Mouse (Mus musculus): Measurements from ENCODE around the gene Ppp1r12b. TPM values are rescaled to one million over a fixed set of nuclear protein-coding genes. Genes with fewer than 3 reads are reported as not detected.

The Ppp1r12b gene
- polyA plus RNA-seq (2016; fragmentation: Nextera tagmentation; extraction: Ambion mirVana) = 5.8 and 6.5 TPM in 2 replicates

GRCm38 (mm10) chr1:134955637-134956176 lies at the start of gene Ppp1r12b:
Gene Ppp1r12b, minus strand, starts transcription at chr1:134955942.
- H3K4me3 ChIP-seq = peak within 1 kb of the TSS; percentile 87
- no peaks in the 10 kb centered on the region for H3K9me3 ChIP-seq
- under 1% methylated on average over 39 of the region's 39 CpGs for WGBS
- peaks cover 3% of the 10 kb centered on the region; the same call in 1 of the 2 replicates for H3K36me3 ChIP-seq (replicated peaks)
- no peaks in the 10 kb centered on the region; the same call in 1 of the 2 replicates for H3K27me3 ChIP-seq (ENCODE audit: poor library complexity, severe bottlenecking)
- H3K4me1 ChIP-seq = peaks cover 22% of the 10 kb centered on the region
- peak; percentile 93 for DNase-seq (ENCODE audit: extremely low spot score, low spot score)
- peak within 1 kb of the TSS; percentile 94 for H3K27ac ChIP-seq

- Histone ChIP-seq H3K4me1 (peaks cover 10% of the 10 kb centered on the region), H3K36me3 (replicated peaks) (no peaks in the 10 kb centered on the region), H3K27me3 (ENCODE audit: poor library complexity, severe bottlenecking) (no peaks in the 10 kb centered on the region; the same call in 1 of the 2 replicates), H3K9me3 (no peaks in the 10 kb centered on the region), H3K27ac (no peak overlapping the region), H3K4me3 (no peak overlapping the region)
- DNase-seq (ENCODE audit: extremely low spot score, low spot score) = no peak
- WGBS = 55% methylated on average over 4 of the region's 4 CpGs
Observed at GRCm38 (mm10) chr1:135003346-135003745, 47.6 kb upstream of the Ppp1r12b start.

- H3K27ac ChIP-seq = no peak overlapping the region
- 82% methylated on average over 9 of the region's 9 CpGs for WGBS
- peaks cover 16% of the 10 kb centered on the region for H3K4me1 ChIP-seq
- H3K36me3 ChIP-seq (replicated peaks) = no peaks in the 10 kb centered on the region
- no peaks in the 10 kb centered on the region; the same call in 1 of the 2 replicates for H3K27me3 ChIP-seq (ENCODE audit: poor library complexity, severe bottlenecking)
- no peak overlapping the region for H3K4me3 ChIP-seq
- no peaks in the 10 kb centered on the region for H3K9me3 ChIP-seq
- no peak for DNase-seq (ENCODE audit: extremely low spot score, low spot score)
Observed at GRCm38 (mm10) chr1:135000527-135000926, 44.8 kb upstream of the Ppp1r12b start.

- H3K36me3 ChIP-seq (replicated peaks) = no peaks in the 10 kb centered on the region
- H3K4me1 ChIP-seq = peaks cover 14% of the 10 kb centered on the region
- H3K4me3 ChIP-seq = no peak overlapping the region
- 90% methylated on average over 8 of the region's 8 CpGs for WGBS
- H3K27ac ChIP-seq = no peak overlapping the region
- DNase-seq (ENCODE audit: extremely low spot score, low spot score) = no peak
- H3K9me3 ChIP-seq = no peaks in the 10 kb centered on the region
- peaks cover 10% of the 10 kb centered on the region for H3K27me3 ChIP-seq (ENCODE audit: poor library complexity, severe bottlenecking)
Observed at GRCm38 (mm10) chr1:134998231-134998630, 42.5 kb upstream of the Ppp1r12b start.

GRCm38 (mm10) chr1:134997568-134997967 lies 41.8 kb upstream of the Ppp1r12b start:
- no peaks in the 10 kb centered on the region for H3K9me3 ChIP-seq
- H3K27me3 ChIP-seq (ENCODE audit: poor library complexity, severe bottlenecking) = peaks cover 11% of the 10 kb centered on the region
- WGBS = 92% methylated on average over 5 of the region's 5 CpGs
- H3K4me1 ChIP-seq = peaks cover 9% of the 10 kb centered on the region
- H3K4me3 ChIP-seq = no peak overlapping the region
- no peaks in the 10 kb centered on the region for H3K36me3 ChIP-seq (replicated peaks)
- no peak overlapping the region for H3K27ac ChIP-seq
- no peak for DNase-seq (ENCODE audit: extremely low spot score, low spot score)

- Histone ChIP-seq H3K27me3 (ENCODE audit: poor library complexity, severe bottlenecking) (peaks cover 17% of the 10 kb centered on the region), H3K9me3 (no peaks in the 10 kb centered on the region), H3K4me1 (peaks cover 17% of the 10 kb centered on the region), H3K27ac (no peak overlapping the region), H3K36me3 (replicated peaks) (no peaks in the 10 kb centered on the region), H3K4me3 (no peak overlapping the region)
- DNase-seq (ENCODE audit: extremely low spot score, low spot score) = no peak
- WGBS = 92% methylated on average over 7 of the region's 7 CpGs
Observed at GRCm38 (mm10) chr1:134996471-134996870, 40.7 kb upstream of the Ppp1r12b start.

GRCm38 (mm10) chr1:134995954-134996353 lies 40.2 kb upstream of the Ppp1r12b start:
- Histone ChIP-seq H3K27ac (no peak overlapping the region), H3K4me1 (peaks cover 17% of the 10 kb centered on the region), H3K4me3 (no peak overlapping the region), H3K36me3 (replicated peaks) (no peaks in the 10 kb centered on the region), H3K9me3 (no peaks in the 10 kb centered on the region), H3K27me3 (ENCODE audit: poor library complexity, severe bottlenecking) (peaks cover 22% of the 10 kb centered on the region)
- WGBS = 23% methylated on average over 1 of the region's 1 CpGs
- DNase-seq (ENCODE audit: extremely low spot score, low spot score) = no peak

- Histone ChIP-seq H3K27ac (no peak overlapping the region), H3K4me3 (no peak overlapping the region), H3K9me3 (no peaks in the 10 kb centered on the region), H3K27me3 (ENCODE audit: poor library complexity, severe bottlenecking) (peaks cover 27% of the 10 kb centered on the region), H3K36me3 (replicated peaks) (no peaks in the 10 kb centered on the region), H3K4me1 (peaks cover 17% of the 10 kb centered on the region)
- WGBS = 69% methylated on average over 4 of the region's 4 CpGs
- DNase-seq (ENCODE audit: extremely low spot score, low spot score) = no peak
Observed at GRCm38 (mm10) chr1:134995437-134995836, 39.7 kb upstream of the Ppp1r12b start.

- no peak for DNase-seq (ENCODE audit: extremely low spot score, low spot score)
- no peak overlapping the region for H3K27ac ChIP-seq
- no peak overlapping the region for H3K4me3 ChIP-seq
- no peaks in the 10 kb centered on the region for H3K36me3 ChIP-seq (replicated peaks)
- no peaks in the 10 kb centered on the region for H3K9me3 ChIP-seq
- H3K27me3 ChIP-seq (ENCODE audit: poor library complexity, severe bottlenecking) = peaks cover 34% of the 10 kb centered on the region
- H3K4me1 ChIP-seq = peaks cover 17% of the 10 kb centered on the region
- 81% methylated on average over 3 of the region's 3 CpGs for WGBS
Observed at GRCm38 (mm10) chr1:134994739-134995138, 39.0 kb upstream of the Ppp1r12b start.

- peaks cover 26% of the 10 kb centered on the region for H3K4me1 ChIP-seq
- WGBS = 50% methylated on average over 8 of the region's 8 CpGs
- H3K27ac ChIP-seq = no peak overlapping the region
- peaks cover 58% of the 10 kb centered on the region for H3K27me3 ChIP-seq (ENCODE audit: poor library complexity, severe bottlenecking)
- no peaks in the 10 kb centered on the region for H3K9me3 ChIP-seq
- H3K36me3 ChIP-seq (replicated peaks) = no peaks in the 10 kb centered on the region
- no peak overlapping the region for H3K4me3 ChIP-seq
- no peak for DNase-seq (ENCODE audit: extremely low spot score, low spot score)
Observed at GRCm38 (mm10) chr1:134992046-134992645, 36.4 kb upstream of the Ppp1r12b start.

GRCm38 (mm10) chr1:134989372-134989771 lies 33.6 kb upstream of the Ppp1r12b start:
- no peak overlapping the region for H3K27ac ChIP-seq
- H3K27me3 ChIP-seq (ENCODE audit: poor library complexity, severe bottlenecking) = peaks cover 71% of the 10 kb centered on the region

GRCm38 (mm10) chr1:134987962-134988341 lies 32.2 kb upstream of the Ppp1r12b start:
- peaks cover 61% of the 10 kb centered on the region for H3K27me3 ChIP-seq (ENCODE audit: poor library complexity, severe bottlenecking)
- peaks cover 18% of the 10 kb centered on the region for H3K4me1 ChIP-seq
- WGBS = 7% methylated on average over 14 of the region's 14 CpGs
- peak overlapping the region; percentile 79 for H3K27ac ChIP-seq
- H3K9me3 ChIP-seq = no peaks in the 10 kb centered on the region
- H3K4me3 ChIP-seq = peak overlapping the region; percentile 59
- no peaks in the 10 kb centered on the region for H3K36me3 ChIP-seq (replicated peaks)
- DNase-seq (ENCODE audit: extremely low spot score, low spot score) = no peak

More at GRCm38 (mm10) chr1:134989372-134989771, 33.6 kb upstream of the Ppp1r12b start:
- Histone ChIP-seq H3K36me3 (replicated peaks) (no peaks in the 10 kb centered on the region), H3K4me1 (peaks cover 18% of the 10 kb centered on the region), H3K4me3 (no peak overlapping the region), H3K9me3 (no peaks in the 10 kb centered on the region)
- 11% methylated on average over 7 of the region's 7 CpGs for WGBS
- DNase-seq (ENCODE audit: extremely low spot score, low spot score) = peak; percentile 78

GRCm38 (mm10) chr1:134987173-134987961 lies 31.6 kb upstream of the Ppp1r12b start:
- Histone ChIP-seq H3K4me3 (peak overlapping the region; percentile 59), H3K36me3 (replicated peaks) (no peaks in the 10 kb centered on the region), H3K27ac (peak overlapping the region; percentile 79), H3K9me3 (no peaks in the 10 kb centered on the region), H3K4me1 (peaks cover 18% of the 10 kb centered on the region), H3K27me3 (ENCODE audit: poor library complexity, severe bottlenecking) (peaks cover 61% of the 10 kb centered on the region)
- WGBS = 33% methylated on average over 48 of the region's 48 CpGs
- peak; percentile 70 for DNase-seq (ENCODE audit: extremely low spot score, low spot score)
